Mouse (Mus musculus): ENCODE measurements around the gene Usp2. TPM values are rescaled to one million over a fixed set of nuclear protein-coding genes. Genes with fewer than 3 reads are reported as not detected.
A peak's percentile ranks its signal among the peaks of the same experiment; 100 is the strongest.

Gene Usp2
- total and polyA plus RNA-seq, 3 experiments = 3.6 to 13.9 TPM; not detected in 1

- TF ChIP-seq TCF12 (IDR thresholded peaks at IDR 0.05; ENCODE audit: low read depth, low read length) = peak; percentile 11; the same call in 1 of the 2 replicates
- TF ChIP-seq NRF1 (IDR thresholded peaks at IDR 0.05; ENCODE audit: insufficient read depth, low read depth, low read length, poor library complexity, severe bottlenecking) = no peak
- TF ChIP-seq ZC3H11A (IDR thresholded peaks at IDR 0.05; ENCODE audit: low read depth, low read length) = no peak
- TF ChIP-seq NELFE (IDR thresholded peaks at IDR 0.05; ENCODE audit: low read depth, low read length) = peak; percentile 41
- no peak for TF ChIP-seq KAT2A (conservative IDR thresholded peaks at IDR 0.05; ENCODE audit: low read depth, low read length)
- no peak for TF ChIP-seq E2F4 (IDR thresholded peaks at IDR 0.05; ENCODE audit: borderline replicate concordance, low read depth, low read length)
- TF ChIP-seq ZNF384 (IDR thresholded peaks at IDR 0.05; ENCODE audit: low read depth, low read length) = no peak
- no peak for TF ChIP-seq CTCF (IDR thresholded peaks at IDR 0.05 in 2 of 3, conservative IDR thresholded peaks at IDR 0.05 in 1 of 3; ENCODE audit: control insufficient read depth in 1 of 3, insufficient read depth in 1 of 3, low read depth in 2 of 3, low read length in 3 of 3, poor library complexity in 1 of 3, severe bottlenecking in 1 of 3)
- peak in 1 of 2 experiments; percentile 12; a peak in 1 of 4 replicates for TF ChIP-seq EP300 (IDR thresholded peaks at IDR 0.05; ENCODE audit: low read depth in 1 of 2, low read length in 2 of 2)
- TF ChIP-seq CHD1 (IDR thresholded peaks at IDR 0.05; ENCODE audit: low read depth, low read length) = no peak
- peak; percentile 88 for TF ChIP-seq USF1 (IDR thresholded peaks at IDR 0.05; ENCODE audit: low read depth, low read length)
- TF ChIP-seq BHLHE40 (IDR thresholded peaks at IDR 0.05; ENCODE audit: borderline replicate concordance, low read depth, low read length) = no peak
- no peak for TF ChIP-seq CHD2 (IDR thresholded peaks at IDR 0.05; ENCODE audit: low read length)
- TF ChIP-seq MAX (IDR thresholded peaks at IDR 0.05; ENCODE audit: low read length) = no peak
- no peak for TF ChIP-seq UBTF (IDR thresholded peaks at IDR 0.05; ENCODE audit: borderline replicate concordance, insufficient read depth, low read depth, low read length)
These were observed 22.2 kb downstream of the Usp2 start (continued) for GRCm38 (mm10) chr9:44088877-44089608.

GRCm38 (mm10) chr9:44093612-44094503 lies 27.0 kb downstream of the Usp2 start:
- Histone ChIP-seq H3K27me3 (ENCODE audit: control insufficient read depth in 1 of 2, insufficient read depth in 2 of 2, low read length in 2 of 2) (no peaks in the 10 kb centered on the region), H3K9me3 (replicated peaks; ENCODE audit: insufficient read depth, low read length) (no peaks in the 10 kb centered on the region), H3K27ac (ENCODE audit: control insufficient read depth, low read depth, low read length) (no peak overlapping the region), H3K9ac (ENCODE audit: control insufficient read depth, low read depth, low read length, poor library complexity, severe bottlenecking) (no peak overlapping the region), H3K4me3 (ENCODE audit: control insufficient read depth in 1 of 2, insufficient read depth in 1 of 2, low read depth in 2 of 2, low read length in 2 of 2) (no peak overlapping the region), H3K4me1 (ENCODE audit: control insufficient read depth in 1 of 2, insufficient read depth in 2 of 2, low read length in 2 of 2) (peaks cover 3 to 20% of the 10 kb centered on the region in 2 experiments), H3K79me2 (ENCODE audit: control insufficient read depth, insufficient read depth, low read length, poor library complexity) (no peaks in the 10 kb centered on the region), H3K36me3 (ENCODE audit: control insufficient read depth in 1 of 2, insufficient read depth in 2 of 2, low read length in 2 of 2) (peaks cover 0 to 12% of the 10 kb centered on the region in 2 experiments; a peak in 2 of 4 replicates)
- peak; percentile 51 for DNase-seq (ENCODE audit: low read depth, low spot score)
- TF ChIP-seq CHD1 (IDR thresholded peaks at IDR 0.05; ENCODE audit: low read depth, low read length) (no peak), CTCF (IDR thresholded peaks at IDR 0.05 in 2 of 3, conservative IDR thresholded peaks at IDR 0.05 in 1 of 3; ENCODE audit: control insufficient read depth in 1 of 3, insufficient read depth in 1 of 3, low read depth in 2 of 3, low read length in 3 of 3, poor library complexity in 1 of 3, severe bottlenecking in 1 of 3) (peak; percentile 60 to 88 (median 70); a peak in 5 of 6 replicates), ZNF384 (IDR thresholded peaks at IDR 0.05; ENCODE audit: low read depth, low read length) (peak; percentile 32; the same call in 1 of the 2 replicates), RAD21 (IDR thresholded peaks at IDR 0.05; ENCODE audit: low read depth, low read length) (peak; percentile 40), ZC3H11A (IDR thresholded peaks at IDR 0.05; ENCODE audit: low read depth, low read length) (0 out of 2 replicates have a peak, but pooled peaks have one; percentile 22), SIN3A (IDR thresholded peaks at IDR 0.05; ENCODE audit: low read length) (no peak), TCF12 (IDR thresholded peaks at IDR 0.05; ENCODE audit: low read depth, low read length) (no peak), SMC3 (IDR thresholded peaks at IDR 0.05; ENCODE audit: low read depth, low read length) (peak; percentile 59), TBP (IDR thresholded peaks at IDR 0.05; ENCODE audit: low read depth, low read length) (no peak)

Measured in MEL (cell line).